Mouse (Mus musculus): ENCODE measurements around the gene M6pr. TPM values are rescaled to one million over a fixed set of nuclear protein-coding genes. Genes with fewer than 3 reads are reported as not detected.
A peak's percentile ranks its signal among the peaks of the same experiment; 100 is the strongest.

Gene M6pr
- polyA plus RNA-seq (2015; fragmentation: Nextera tagmentation; extraction: Ambion mirVana), result 74.0 and 81.7 TPM in 2 replicates

GRCm38 (mm10) chr6:122308505-122309393 is at the start of gene M6pr:
Gene M6pr (plus strand): TSS chr6:122308720.
- Histone ChIP-seq H3K9me3 (replicated peaks; ENCODE audit: control insufficient read depth, low read length) (no peaks in the 10 kb centered on the region), H3K36me3 (ENCODE audit: control insufficient read depth, insufficient read depth) (peaks cover 8% of the 10 kb centered on the region; the same call in 1 of the 2 replicates), H3K4me1 (ENCODE audit: control insufficient read depth, insufficient read depth, low read length) (peaks cover 21% of the 10 kb centered on the region), H3K9ac (ENCODE audit: low read length) (peak within 1 kb of the TSS; percentile 90), H3K27ac (ENCODE audit: low read length) (peak within 1 kb of the TSS; percentile 69), H3K4me2 (ENCODE audit: low read depth, low read length) (peak within 1 kb of the TSS; percentile 69), H3K27me3 (ENCODE audit: control insufficient read depth, insufficient read depth, low read length) (no peaks in the 10 kb centered on the region), H3K4me3 (ENCODE audit: low read length) (peak within 1 kb of the TSS; percentile 92)
- ATAC-seq (replicated peaks; ENCODE audit: extremely low read depth, insufficient read depth, low FRiP score), result peak; percentile 99
- 0% methylated on average over 49 of the region's 49 CpGs for WGBS

GRCm38 (mm10) chr6:122262543-122262942 is 46.0 kb upstream of the M6pr start:
- Histone ChIP-seq H3K36me3 (ENCODE audit: control insufficient read depth, insufficient read depth) (no peaks in the 10 kb centered on the region), H3K4me3 (ENCODE audit: low read length) (no peak overlapping the region), H3K9ac (ENCODE audit: low read length) (no peak overlapping the region), H3K4me2 (ENCODE audit: low read depth, low read length) (no peak overlapping the region), H3K27me3 (ENCODE audit: control insufficient read depth, insufficient read depth, low read length) (0 out of 2 replicates have a peak, but pooled peaks cover 1% of the 10 kb centered on the region), H3K9me3 (replicated peaks; ENCODE audit: control insufficient read depth, low read length) (no peaks in the 10 kb centered on the region), H3K27ac (ENCODE audit: low read length) (no peak overlapping the region), H3K4me1 (ENCODE audit: control insufficient read depth, insufficient read depth, low read length) (no peaks in the 10 kb centered on the region)
- 87% methylated on average over 8 of the region's 8 CpGs for WGBS
- ATAC-seq (replicated peaks; ENCODE audit: extremely low read depth, insufficient read depth, low FRiP score), result no peak

GRCm38 (mm10) chr6:122268561-122268960 is 40.0 kb upstream of the M6pr start:
- ATAC-seq (replicated peaks; ENCODE audit: extremely low read depth, insufficient read depth, low FRiP score), result no peak; the same call in 1 of the 2 replicates
- 15% methylated on average over 3 of the region's 3 CpGs for WGBS
- no peak overlapping the region for H3K27ac ChIP-seq (ENCODE audit: low read length)
- H3K36me3 ChIP-seq (ENCODE audit: control insufficient read depth, insufficient read depth), result no peaks in the 10 kb centered on the region
- H3K9me3 ChIP-seq (replicated peaks; ENCODE audit: control insufficient read depth, low read length), result no peaks in the 10 kb centered on the region
- no peak overlapping the region for H3K4me3 ChIP-seq (ENCODE audit: low read length)
- no peak overlapping the region for H3K9ac ChIP-seq (ENCODE audit: low read length)
- no peak overlapping the region for H3K4me2 ChIP-seq (ENCODE audit: low read depth, low read length)
- no peaks in the 10 kb centered on the region for H3K4me1 ChIP-seq (ENCODE audit: control insufficient read depth, insufficient read depth, low read length)
- H3K27me3 ChIP-seq (ENCODE audit: control insufficient read depth, insufficient read depth, low read length), result no peaks in the 10 kb centered on the region

- H3K4me1 ChIP-seq (ENCODE audit: control insufficient read depth, insufficient read depth, low read length), result no peaks in the 10 kb centered on the region
- H3K27me3 ChIP-seq (ENCODE audit: control insufficient read depth, insufficient read depth, low read length), result no peaks in the 10 kb centered on the region
- no peak overlapping the region for H3K9ac ChIP-seq (ENCODE audit: low read length)
- 84% methylated on average over 4 of the region's 4 CpGs for WGBS
- no peaks in the 10 kb centered on the region for H3K36me3 ChIP-seq (ENCODE audit: control insufficient read depth, insufficient read depth)
- no peaks in the 10 kb centered on the region for H3K9me3 ChIP-seq (replicated peaks; ENCODE audit: control insufficient read depth, low read length)
- no peak overlapping the region for H3K4me3 ChIP-seq (ENCODE audit: low read length)
- H3K27ac ChIP-seq (ENCODE audit: low read length), result no peak overlapping the region
- no peak overlapping the region for H3K4me2 ChIP-seq (ENCODE audit: low read depth, low read length)
- ATAC-seq (replicated peaks; ENCODE audit: extremely low read depth, insufficient read depth, low FRiP score), result no peak
These were observed 39.4 kb upstream of the M6pr start for GRCm38 (mm10) chr6:122269170-122269569.

GRCm38 (mm10) chr6:122270152-122270551 is 38.4 kb upstream of the M6pr start:
- Histone ChIP-seq H3K9me3 (replicated peaks; ENCODE audit: control insufficient read depth, low read length) (no peaks in the 10 kb centered on the region), H3K9ac (ENCODE audit: low read length) (no peak overlapping the region), H3K27me3 (ENCODE audit: control insufficient read depth, insufficient read depth, low read length) (no peaks in the 10 kb centered on the region), H3K4me2 (ENCODE audit: low read depth, low read length) (no peak overlapping the region), H3K36me3 (ENCODE audit: control insufficient read depth, insufficient read depth) (no peaks in the 10 kb centered on the region), H3K4me1 (ENCODE audit: control insufficient read depth, insufficient read depth, low read length) (no peaks in the 10 kb centered on the region), H3K27ac (ENCODE audit: low read length) (no peak overlapping the region), H3K4me3 (ENCODE audit: low read length) (no peak overlapping the region)
- ATAC-seq (replicated peaks; ENCODE audit: extremely low read depth, insufficient read depth, low FRiP score), result no peak
- 59% methylated on average over 11 of the region's 11 CpGs for whole genome bisulfite sequencing

GRCm38 (mm10) chr6:122274546-122274945 is 34.0 kb upstream of the M6pr start:
- H3K27me3 ChIP-seq (ENCODE audit: control insufficient read depth, insufficient read depth, low read length), result no peaks in the 10 kb centered on the region
- H3K4me2 ChIP-seq (ENCODE audit: low read depth, low read length), result no peak overlapping the region
- no peak overlapping the region for H3K9ac ChIP-seq (ENCODE audit: low read length)
- H3K9me3 ChIP-seq (replicated peaks; ENCODE audit: control insufficient read depth, low read length), result no peaks in the 10 kb centered on the region
- no peak for ATAC-seq (replicated peaks; ENCODE audit: extremely low read depth, insufficient read depth, low FRiP score)
- H3K4me3 ChIP-seq (ENCODE audit: low read length), result no peak overlapping the region
- no peaks in the 10 kb centered on the region for H3K36me3 ChIP-seq (ENCODE audit: control insufficient read depth, insufficient read depth)
- H3K4me1 ChIP-seq (ENCODE audit: control insufficient read depth, insufficient read depth, low read length), result no peaks in the 10 kb centered on the region
- WGBS, result 9% methylated on average over 5 of the region's 5 CpGs
- no peak overlapping the region for H3K27ac ChIP-seq (ENCODE audit: low read length)

- no peak overlapping the region for H3K9ac ChIP-seq (ENCODE audit: low read length)
- 78% methylated on average over 7 of the region's 7 CpGs for WGBS
- no peaks in the 10 kb centered on the region for H3K36me3 ChIP-seq (ENCODE audit: control insufficient read depth, insufficient read depth)
- no peaks in the 10 kb centered on the region for H3K9me3 ChIP-seq (replicated peaks; ENCODE audit: control insufficient read depth, low read length)
- H3K4me2 ChIP-seq (ENCODE audit: low read depth, low read length), result no peak overlapping the region
- ATAC-seq (replicated peaks; ENCODE audit: extremely low read depth, insufficient read depth, low FRiP score), result no peak
- H3K27me3 ChIP-seq (ENCODE audit: control insufficient read depth, insufficient read depth, low read length), result no peaks in the 10 kb centered on the region
- no peak overlapping the region for H3K4me3 ChIP-seq (ENCODE audit: low read length)
- no peaks in the 10 kb centered on the region for H3K4me1 ChIP-seq (ENCODE audit: control insufficient read depth, insufficient read depth, low read length)
- no peak overlapping the region for H3K27ac ChIP-seq (ENCODE audit: low read length)
These were observed 32.0 kb upstream of the M6pr start for GRCm38 (mm10) chr6:122276565-122276964.

GRCm38 (mm10) chr6:122282782-122283181 is 25.7 kb upstream of the M6pr start, which contains the start of gene Klrg1:
Gene Klrg1 (minus strand): TSS chr6:122282882.
- H3K27ac ChIP-seq (ENCODE audit: low read length), result no peak within 1 kb of the TSS
- ATAC-seq (replicated peaks; ENCODE audit: extremely low read depth, insufficient read depth, low FRiP score), result no peak
- H3K9me3 ChIP-seq (replicated peaks; ENCODE audit: control insufficient read depth, low read length), result no peaks in the 10 kb centered on the region
- 78% methylated on average over 6 of the region's 6 CpGs for WGBS
- no peak within 1 kb of the TSS for H3K9ac ChIP-seq (ENCODE audit: low read length)
- H3K27me3 ChIP-seq (ENCODE audit: control insufficient read depth, insufficient read depth, low read length), result no peaks in the 10 kb centered on the region
- H3K4me1 ChIP-seq (ENCODE audit: control insufficient read depth, insufficient read depth, low read length), result no peaks in the 10 kb centered on the region
- no peak within 1 kb of the TSS for H3K4me3 ChIP-seq (ENCODE audit: low read length)
- no peaks in the 10 kb centered on the region for H3K36me3 ChIP-seq (ENCODE audit: control insufficient read depth, insufficient read depth)
- no peak within 1 kb of the TSS for H3K4me2 ChIP-seq (ENCODE audit: low read depth, low read length)

GRCm38 (mm10) chr6:122283429-122283828 is 25.1 kb upstream of the M6pr start:
- WGBS, result 65% methylated on average over 2 of the region's 2 CpGs
- ATAC-seq (replicated peaks; ENCODE audit: extremely low read depth, insufficient read depth, low FRiP score), result no peak
- no peak overlapping the region for H3K9ac ChIP-seq (ENCODE audit: low read length)
- H3K4me3 ChIP-seq (ENCODE audit: low read length), result no peak overlapping the region
- H3K36me3 ChIP-seq (ENCODE audit: control insufficient read depth, insufficient read depth), result no peaks in the 10 kb centered on the region
- H3K27ac ChIP-seq (ENCODE audit: low read length), result no peak overlapping the region
- H3K9me3 ChIP-seq (replicated peaks; ENCODE audit: control insufficient read depth, low read length), result no peaks in the 10 kb centered on the region
- H3K4me2 ChIP-seq (ENCODE audit: low read depth, low read length), result no peak overlapping the region
- H3K27me3 ChIP-seq (ENCODE audit: control insufficient read depth, insufficient read depth, low read length), result no peaks in the 10 kb centered on the region
- H3K4me1 ChIP-seq (ENCODE audit: control insufficient read depth, insufficient read depth, low read length), result no peaks in the 10 kb centered on the region
